Mouse (Mus musculus) neural tube, embryonic 14.5 days (tissue): Measurements from ENCODE around the gene Cd46. TPM values are rescaled to one million over a fixed set of nuclear protein-coding genes. Genes with fewer than 3 reads are reported as not detected.
A peak's percentile ranks its signal among the peaks of the same experiment; 100 is the strongest.

Experiments used
- ATAC-seq: fragments of 200-750 bp; cut with Nextera tagmentation; 2 replicates; pipeline ENCODE4 v1.8.0; 2017; ENCODE audit warnings: low read depth, mild to moderate bottlenecking, moderate TSS enrichment, moderate library complexity
- H3K27ac ChIP-seq: fragments of 300-500 bp; sonication (generic); 2 replicates; pipeline ENCODE4 v1.5.1; 2014; ENCODE audit warnings: low read depth, mild to moderate bottlenecking, control low read depth, low read length, moderate library complexity, mixed read lengths
- H3K27me3 ChIP-seq: fragments of 300-500 bp; sonication (generic); 2 replicates; pipeline ENCODE4 v1.6.1; 2014; ENCODE audit warnings: low read length; ENCODE audit not compliant: control insufficient read depth, insufficient read depth
- H3K36me3 ChIP-seq: fragments of 300-500 bp; sonication (generic); 2 replicates; pipeline ENCODE4 v1.6.1; 2014; ENCODE audit warnings: low read length, mixed read lengths; ENCODE audit not compliant: control insufficient read depth, insufficient read depth
- H3K4me1 ChIP-seq: fragments of 300-500 bp; sonication (generic); 2 replicates; pipeline ENCODE4 v1.6.1; 2014; ENCODE audit warnings: low read length; ENCODE audit not compliant: control insufficient read depth, insufficient read depth
- H3K4me2 ChIP-seq: fragments of 300-500 bp; sonication (generic); 2 replicates; pipeline ENCODE4 v1.6.1; 2014; ENCODE audit warnings: mild to moderate bottlenecking, low read depth, low read length, control low read depth
- H3K4me3 ChIP-seq: fragments of 300-500 bp; sonication (generic); 2 replicates; pipeline ENCODE4 v1.5.1; 2014; ENCODE audit warnings: low read depth, low read length, control low read depth, mixed read lengths
- H3K9ac ChIP-seq: fragments of 300-500 bp; sonication (generic); replicated peaks from 2 replicates; pipeline ENCODE4 v1.6.1; 2014; ENCODE audit warnings: low read depth, mild to moderate bottlenecking, control low read depth, low read length, mixed read lengths
- H3K9me3 ChIP-seq: fragments of 300-500 bp; sonication (generic); 2 replicates; pipeline ENCODE4 v1.6.1; 2016; ENCODE audit warnings: low read length; ENCODE audit not compliant: control insufficient read depth
- WGBS: fragments of 180-500 bp; shearing (Covaris S2); extraction: QIAGEN DNeasy Blood & Tissue Kit; methylation state at CpG from one replicate; pipeline ENCODE4 v1.1.7; 2014; 5-methylcytosine and 5-hydroxymethylcytosine counted together
- polyA plus RNA-seq: library from polyadenylated mRNA; unstranded; fragments of >200 nt; fragmentation: Nextera tagmentation; extraction: Ambion mirVana; gene quantifications from 2 replicates; pipeline ENCODE4 v1.2.1, GENCODE M21; 2014

The Cd46 gene
- polyA plus RNA-seq, result 1.3 and 1.7 TPM in 2 replicates

DNA sequence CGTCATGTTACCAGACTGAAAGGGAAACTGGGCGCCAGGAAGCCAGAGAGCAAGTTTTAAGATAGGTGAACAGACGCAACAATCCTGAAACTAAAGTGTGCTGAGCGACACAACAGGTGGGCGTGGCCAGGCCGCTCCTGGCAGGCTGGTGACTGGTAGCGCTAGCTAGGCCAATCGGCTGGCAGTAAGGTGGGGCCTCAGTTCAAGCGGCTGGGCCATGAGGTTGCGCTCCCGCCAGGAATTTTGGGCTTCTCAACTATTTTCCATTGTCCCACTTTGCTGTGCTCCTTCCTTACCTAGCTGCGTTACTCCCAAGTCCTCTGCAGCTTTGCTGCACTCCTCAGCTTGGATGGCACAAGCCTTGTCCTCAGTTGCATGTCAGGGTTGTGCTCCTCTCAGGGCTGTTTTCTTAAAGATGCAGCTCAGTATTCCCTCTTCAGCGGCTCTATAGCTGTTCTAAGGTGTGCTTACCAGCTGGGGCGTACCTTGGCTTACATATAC lies at the start of gene Cd46:
TSS of gene Cd46 (minus strand) at position 30 of the 501 bp plus-strand sequence.
- Histone ChIP-seq H3K9ac (no peak within 1 kb of the TSS), H3K9me3 (no peaks in the 10 kb centered on the region)
- ATAC-seq, result peak; percentile 84; the same call in 1 of the 2 replicates

GRCm38 (mm10) chr1:195132070-195132469 lies 40.0 kb upstream of the Cd46 start:
- no peak for ATAC-seq
- H3K4me2 ChIP-seq, result peak overlapping the region; percentile 62
- H3K36me3 ChIP-seq, result peaks cover 4% of the 10 kb centered on the region; the same call in 1 of the 2 replicates
- peak overlapping the region; percentile 53 for H3K4me3 ChIP-seq
- 62% methylated on average over 3 of the region's 3 CpGs for WGBS
- no peaks in the 10 kb centered on the region for H3K27me3 ChIP-seq
- H3K4me1 ChIP-seq, result peaks cover 8% of the 10 kb centered on the region; the same call in 1 of the 2 replicates
- H3K27ac ChIP-seq, result peak overlapping the region; percentile 91; the same call in 1 of the 2 replicates
- H3K9me3 ChIP-seq, result no peaks in the 10 kb centered on the region
- 0 out of 2 replicates have a peak overlapping the region, but pooled peaks have one; percentile 69 for H3K9ac ChIP-seq

More for the DNA sequence above, at the start of gene Cd46:
- Histone ChIP-seq H3K4me3 (peak within 1 kb of the TSS; percentile 18), H3K36me3 (no peaks in the 10 kb centered on the region), H3K27ac (no peak within 1 kb of the TSS), H3K4me1 (no peaks in the 10 kb centered on the region), H3K27me3 (no peaks in the 10 kb centered on the region), H3K4me2 (peak within 1 kb of the TSS; percentile 51)
- WGBS, result 4% methylated on average over 14 of the region's 14 CpGs

DNA sequence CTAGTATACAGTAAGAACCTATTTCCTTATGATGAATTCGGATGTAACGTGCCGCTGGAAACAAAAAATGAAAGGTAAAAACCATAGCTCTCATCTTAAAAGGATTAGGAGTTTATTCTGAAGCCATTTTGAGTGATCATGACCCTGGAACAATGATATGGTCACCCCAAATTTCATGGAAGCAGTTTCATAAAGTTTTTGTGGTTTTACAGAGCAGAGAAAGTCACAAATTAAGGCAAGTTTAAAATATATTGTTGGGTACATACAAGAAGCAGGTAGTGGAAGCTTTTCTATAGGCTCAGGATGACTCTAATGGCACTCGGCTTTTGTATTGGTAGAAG lies 39.6 kb upstream of the Cd46 start:
- WGBS, result 31% methylated on average over 4 of the region's 4 CpGs
- H3K4me2 ChIP-seq, result peak overlapping the region; percentile 62
- peak overlapping the region; percentile 91 for H3K27ac ChIP-seq
- peaks cover 8% of the 10 kb centered on the region; the same call in 1 of the 2 replicates for H3K4me1 ChIP-seq
- H3K9ac ChIP-seq, result peak overlapping the region; percentile 69; the same call in 1 of the 2 replicates
- no peak for ATAC-seq
- no peaks in the 10 kb centered on the region for H3K27me3 ChIP-seq
- H3K36me3 ChIP-seq, result peaks cover 4% of the 10 kb centered on the region; the same call in 1 of the 2 replicates
- peak overlapping the region; percentile 53 for H3K4me3 ChIP-seq
- no peaks in the 10 kb centered on the region for H3K9me3 ChIP-seq

- peak; percentile 100 for ATAC-seq
- peaks cover 8% of the 10 kb centered on the region; the same call in 1 of the 2 replicates for H3K4me1 ChIP-seq
- H3K36me3 ChIP-seq, result peaks cover 4% of the 10 kb centered on the region; the same call in 1 of the 2 replicates
- H3K9me3 ChIP-seq, result no peaks in the 10 kb centered on the region
- peak within 1 kb of the TSS; percentile 91 for H3K27ac ChIP-seq
- H3K9ac ChIP-seq, result peak within 1 kb of the TSS; percentile 69
- WGBS, result under 1% methylated on average over 31 of the region's 31 CpGs
- H3K4me2 ChIP-seq, result peak within 1 kb of the TSS; percentile 62
- H3K4me3 ChIP-seq, result peak within 1 kb of the TSS; percentile 53
- H3K27me3 ChIP-seq, result no peaks in the 10 kb centered on the region
Measured at GRCm38 (mm10) chr1:195130953-195131674, 39.1 kb upstream of the Cd46 start, which contains the start of gene Cr1l. Gene Cr1l (minus strand): TSS chr1:195131586.

DNA sequence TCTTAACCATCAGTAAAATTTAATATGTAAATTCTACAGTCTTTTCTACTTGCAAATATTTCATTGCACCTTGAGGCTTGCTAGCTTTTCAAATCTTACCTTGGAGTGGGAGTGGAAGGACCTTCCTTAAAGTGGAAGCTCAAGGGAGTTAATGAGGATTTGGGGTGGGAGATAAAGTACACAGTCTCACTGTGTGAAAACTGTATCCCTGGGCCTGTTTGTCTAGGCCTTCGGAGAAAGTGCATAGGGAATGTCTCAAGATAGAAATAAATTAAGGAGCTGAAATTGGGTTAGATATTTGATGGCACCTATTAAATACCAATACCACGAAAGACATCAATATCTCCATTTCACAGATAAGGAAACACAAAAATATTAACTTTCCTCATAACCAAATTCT lies 38.4 kb upstream of the Cd46 start:
- peak; percentile 47; the same call in 1 of the 2 replicates for ATAC-seq
- Histone ChIP-seq H3K9ac (peak overlapping the region; percentile 69; the same call in 1 of the 2 replicates), H3K36me3 (peaks cover 4% of the 10 kb centered on the region; the same call in 1 of the 2 replicates), H3K4me3 (peak overlapping the region; percentile 53), H3K27ac (peak overlapping the region; percentile 91), H3K9me3 (no peaks in the 10 kb centered on the region), H3K4me2 (peak overlapping the region; percentile 62), H3K27me3 (no peaks in the 10 kb centered on the region), H3K4me1 (peaks cover 8% of the 10 kb centered on the region; the same call in 1 of the 2 replicates)
- WGBS, result 13% methylated on average over 2 of the region's 2 CpGs

DNA sequence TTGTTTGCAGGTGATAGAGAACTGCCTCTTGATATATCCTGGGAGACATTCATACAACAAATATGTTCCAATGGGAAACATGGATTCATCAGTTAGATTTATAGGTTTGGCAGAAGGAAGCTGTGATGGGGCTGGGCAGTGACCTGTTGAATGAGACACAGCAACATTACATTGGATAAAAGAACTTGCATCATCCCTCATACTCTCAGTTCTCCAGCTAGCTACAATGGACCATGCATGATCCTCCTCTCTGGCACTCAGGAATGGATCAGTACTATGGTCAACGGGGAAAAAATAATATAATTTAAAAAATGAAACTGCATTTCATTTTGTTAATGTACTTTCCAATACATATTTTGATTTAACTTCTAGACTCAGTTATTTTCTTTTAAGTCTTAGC lies 37.8 kb upstream of the Cd46 start:
- H3K36me3 ChIP-seq, result peaks cover 4% of the 10 kb centered on the region; the same call in 1 of the 2 replicates
- H3K4me3 ChIP-seq, result no peak overlapping the region
- no peak for ATAC-seq
- no peaks in the 10 kb centered on the region for H3K27me3 ChIP-seq
- H3K9me3 ChIP-seq, result no peaks in the 10 kb centered on the region
- peaks cover 8% of the 10 kb centered on the region; the same call in 1 of the 2 replicates for H3K4me1 ChIP-seq
- 74% methylated on average over 1 of the region's 1 CpGs for WGBS
- H3K4me2 ChIP-seq, result no peak overlapping the region
- no peak overlapping the region for H3K27ac ChIP-seq
- H3K9ac ChIP-seq, result no peak overlapping the region

GRCm38 (mm10) chr1:195114414-195114813 lies 22.4 kb upstream of the Cd46 start:
- 92% methylated on average over 1 of the region's 1 CpGs for WGBS
- Histone ChIP-seq H3K27ac (no peak overlapping the region), H3K27me3 (no peaks in the 10 kb centered on the region), H3K4me3 (no peak overlapping the region), H3K4me1 (no peaks in the 10 kb centered on the region), H3K4me2 (no peak overlapping the region), H3K9ac (no peak overlapping the region), H3K36me3 (no peaks in the 10 kb centered on the region), H3K9me3 (no peaks in the 10 kb centered on the region)
- no peak for ATAC-seq

GRCm38 (mm10) chr1:195113621-195114020 lies 21.6 kb upstream of the Cd46 start:
- Histone ChIP-seq H3K27ac (no peak overlapping the region), H3K9me3 (no peaks in the 10 kb centered on the region), H3K36me3 (no peaks in the 10 kb centered on the region), H3K9ac (no peak overlapping the region), H3K27me3 (no peaks in the 10 kb centered on the region), H3K4me3 (no peak overlapping the region), H3K4me1 (no peaks in the 10 kb centered on the region), H3K4me2 (no peak overlapping the region)
- 93% methylated on average over 4 of the region's 4 CpGs for WGBS
- ATAC-seq, result no peak

DNA sequence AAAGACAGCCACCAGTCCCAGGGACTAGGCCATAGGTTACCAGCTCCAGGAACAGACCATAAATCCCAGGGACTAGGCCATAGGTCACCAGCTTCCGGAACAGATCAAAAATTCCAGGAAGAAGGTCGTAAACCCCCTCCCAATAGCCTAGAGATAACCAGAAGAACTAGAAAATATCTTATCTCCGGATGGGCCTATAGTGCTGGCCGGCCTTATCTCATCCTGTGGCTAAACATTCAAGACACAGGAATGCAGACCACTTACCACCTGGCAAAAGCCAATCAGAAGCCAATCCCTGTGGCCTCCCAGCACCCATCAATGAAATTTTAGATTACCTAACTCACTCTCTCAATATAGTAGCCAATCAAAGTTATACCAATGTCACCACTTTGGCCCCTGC lies 8.6 kb upstream of the Cd46 start:
- Histone ChIP-seq H3K4me3 (no peak overlapping the region), H3K36me3 (no peaks in the 10 kb centered on the region), H3K27me3 (no peaks in the 10 kb centered on the region), H3K4me2 (no peak overlapping the region), H3K9ac (no peak overlapping the region), H3K27ac (no peak overlapping the region), H3K9me3 (no peaks in the 10 kb centered on the region), H3K4me1 (no peaks in the 10 kb centered on the region)
- WGBS, result 77% methylated on average over 4 of the region's 4 CpGs
- no peak for ATAC-seq
